Mouse (Mus musculus): ENCODE measurements at regions not wholly inside any gene's neighbourhood (a gene's known extent, or its start where the extent isn't known, plus 50 kb on each side); places are given as distances from the start of the nearest gene placed in this dataset.
A peak's percentile ranks its signal among the peaks of the same experiment; 100 is the strongest.

DNA sequence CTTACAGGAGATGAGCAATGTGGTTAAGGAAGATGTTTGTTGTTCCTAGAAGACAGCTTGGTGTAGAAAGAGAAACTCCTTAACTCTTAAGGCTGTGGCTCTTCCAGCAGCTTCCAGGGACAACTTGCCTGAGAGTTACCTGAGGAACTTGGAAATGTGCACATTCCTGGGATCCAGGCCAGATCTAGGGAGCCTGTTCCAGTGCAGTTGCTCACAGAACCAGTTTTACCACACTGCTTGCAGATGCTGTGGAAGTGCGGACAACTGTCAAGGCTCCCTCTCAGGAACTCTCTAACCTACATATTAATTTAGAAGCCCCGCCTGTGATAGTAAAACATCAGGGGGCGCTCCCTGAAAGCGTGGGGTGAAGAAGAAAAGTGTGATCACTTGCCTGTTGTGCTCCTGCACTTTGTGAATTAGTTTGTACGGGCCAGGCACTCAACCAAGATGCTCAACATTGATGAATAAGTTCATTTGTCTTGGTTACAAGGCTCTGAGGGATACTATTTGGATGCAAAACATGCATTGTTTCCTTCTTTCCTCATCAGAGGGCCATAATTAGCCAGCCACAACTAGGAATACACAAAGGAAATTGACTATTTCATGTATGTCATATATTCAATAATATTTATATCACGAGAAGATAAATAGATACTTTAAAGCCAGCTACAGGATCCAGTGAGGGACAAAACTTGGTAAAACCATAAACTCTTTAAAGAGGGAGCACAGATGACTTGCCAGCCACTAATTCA lies 357.1 kb upstream of the Adgrl2 start:
- 34% methylated on average over 6 of the region's 6 CpGs for WGBS
- Histone ChIP-seq H3K4me2 (replicated peaks; ENCODE audit: low read depth, low read length) (no peak overlapping the region), H3K9me3 (ENCODE audit: low read length) (no peaks in the 10 kb centered on the region), H3K36me3 (ENCODE audit: insufficient read depth, low read length) (no peaks in the 10 kb centered on the region), H3K4me3 (ENCODE audit: low read depth, low read length) (no peak overlapping the region), H3K27me3 (replicated peaks; ENCODE audit: insufficient read depth, low read length) (no peaks in the 10 kb centered on the region), H3K27ac (ENCODE audit: low read length) (0 out of 2 replicates have a peak overlapping the region, but pooled peaks have one; percentile 58), H3K4me1 (ENCODE audit: insufficient read depth, low read depth, low read length) (no peaks in the 10 kb centered on the region), H3K9ac (replicated peaks; ENCODE audit: low read depth) (no peak overlapping the region)
- TF ChIP-seq EP300 (IDR thresholded peaks at IDR 0.05), result peak; percentile 90
- peak; percentile 7; the same call in 1 of the 2 replicates for TF ChIP-seq CTCF (IDR thresholded peaks at IDR 0.05)
- peak; percentile 70 for DNase-seq (ENCODE audit: low spot score)
- peak; percentile 8; the same call in 1 of the 2 replicates for ATAC-seq

DNA sequence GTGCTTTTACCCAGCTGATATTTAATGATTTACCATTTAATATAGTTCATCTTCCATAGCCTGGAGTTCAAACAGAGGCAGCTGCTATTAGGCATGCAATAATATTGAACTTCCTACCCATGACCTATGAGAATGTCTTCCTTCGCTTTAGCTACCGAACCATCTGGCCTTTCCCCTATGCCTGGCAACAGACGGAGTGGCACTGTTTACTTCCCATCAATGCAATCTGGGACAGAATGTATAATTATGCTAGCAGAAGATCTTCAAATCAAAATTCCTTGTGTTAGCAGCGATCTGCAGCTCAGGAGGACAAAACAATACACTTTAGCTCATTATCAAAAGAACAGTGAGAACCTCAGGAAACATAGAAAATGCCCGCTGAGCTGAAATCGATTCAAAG lies 352.2 kb upstream of the Adgrl2 start:
- TF ChIP-seq EP300 (IDR thresholded peaks at IDR 0.05) (no peak), CTCF (IDR thresholded peaks at IDR 0.05) (no peak)
- Histone ChIP-seq H3K9ac (replicated peaks; ENCODE audit: low read depth) (no peak overlapping the region), H3K27me3 (replicated peaks; ENCODE audit: insufficient read depth, low read length) (no peaks in the 10 kb centered on the region), H3K27ac (ENCODE audit: low read length) (no peak overlapping the region), H3K4me1 (ENCODE audit: insufficient read depth, low read depth, low read length) (no peaks in the 10 kb centered on the region), H3K9me3 (ENCODE audit: low read length) (no peaks in the 10 kb centered on the region), H3K4me2 (replicated peaks; ENCODE audit: low read depth, low read length) (no peak overlapping the region), H3K4me3 (ENCODE audit: low read depth, low read length) (no peak overlapping the region), H3K36me3 (ENCODE audit: insufficient read depth, low read length) (no peaks in the 10 kb centered on the region)
- ATAC-seq (no peak), DNase-seq (ENCODE audit: low spot score) (no peak)
- whole genome bisulfite sequencing, result 63% methylated on average over 6 of the region's 6 CpGs

DNA sequence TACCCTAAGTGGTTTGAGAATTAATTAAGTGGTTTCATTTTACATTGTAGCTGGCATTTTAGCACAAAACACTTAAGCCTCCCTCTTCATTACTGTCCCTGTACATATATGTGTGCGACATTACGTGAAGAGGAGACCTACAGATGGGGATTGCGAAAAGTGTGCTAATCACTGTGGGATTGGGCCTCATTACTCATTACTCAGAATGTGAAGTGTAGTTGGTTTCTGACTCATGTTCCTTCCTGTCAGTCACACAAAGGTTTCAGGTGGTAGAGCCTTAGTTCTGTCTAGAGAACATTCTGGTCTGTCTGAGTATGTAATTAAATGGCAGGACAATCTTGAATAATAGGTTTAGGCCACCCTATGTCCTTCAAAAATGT lies 349.0 kb upstream of the Adgrl2 start:
- H3K9ac ChIP-seq (replicated peaks; ENCODE audit: low read depth), result no peak overlapping the region
- H3K9me3 ChIP-seq (ENCODE audit: low read length), result no peaks in the 10 kb centered on the region
- no peak overlapping the region for H3K4me2 ChIP-seq (replicated peaks; ENCODE audit: low read depth, low read length)
- H3K4me1 ChIP-seq (ENCODE audit: insufficient read depth, low read depth, low read length), result no peaks in the 10 kb centered on the region; the same call in 1 of the 2 replicates
- no peaks in the 10 kb centered on the region for H3K27me3 ChIP-seq (replicated peaks; ENCODE audit: insufficient read depth, low read length)
- no peak for ATAC-seq
- no peak overlapping the region for H3K4me3 ChIP-seq (ENCODE audit: low read depth, low read length)
- DNase-seq (ENCODE audit: low spot score), result no peak
- WGBS, result 80% methylated on average over 3 of the region's 3 CpGs
- H3K36me3 ChIP-seq (ENCODE audit: insufficient read depth, low read length), result no peaks in the 10 kb centered on the region
- TF ChIP-seq EP300 (IDR thresholded peaks at IDR 0.05) (peak; percentile 22; the same call in 1 of the 2 replicates), CTCF (IDR thresholded peaks at IDR 0.05) (no peak)
- no peak overlapping the region for H3K27ac ChIP-seq (ENCODE audit: low read length)

DNA sequence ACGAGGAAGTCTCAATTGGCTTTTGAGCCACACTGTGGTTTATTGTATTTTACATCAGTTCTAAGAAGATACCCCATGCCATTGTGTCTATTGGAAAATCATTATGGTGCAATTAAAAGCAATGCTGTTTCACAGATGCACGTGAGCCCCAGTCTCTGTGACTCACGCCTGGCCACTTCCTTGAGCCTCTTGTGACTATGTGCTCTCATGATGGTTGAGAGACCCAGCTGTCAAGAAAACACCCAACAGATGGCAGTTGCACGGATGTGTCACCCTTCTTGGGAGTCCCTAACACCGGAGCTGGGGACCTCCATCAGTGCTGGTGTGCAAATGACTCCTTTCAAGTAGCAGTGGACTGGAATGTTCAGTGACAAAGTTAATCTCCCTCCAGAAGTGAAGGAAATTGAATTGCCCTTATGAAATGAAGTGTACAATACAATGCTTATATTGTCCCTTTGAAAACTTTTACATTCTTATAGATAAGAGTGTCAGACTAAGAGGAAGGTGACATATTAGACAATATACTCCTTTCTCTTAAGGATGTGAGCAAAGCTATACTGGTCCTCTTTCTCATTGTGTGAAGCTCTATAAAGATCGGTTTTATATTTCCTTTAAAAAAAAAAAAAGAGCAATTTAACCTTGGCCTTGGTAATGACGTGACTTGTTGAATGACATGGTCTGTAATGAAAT lies 348.5 kb upstream of the Adgrl2 start:
- 49% methylated on average over 7 of the region's 7 CpGs for WGBS
- H3K9ac ChIP-seq (replicated peaks; ENCODE audit: low read depth), result no peak overlapping the region
- no peak overlapping the region for H3K27ac ChIP-seq (ENCODE audit: low read length)
- H3K4me1 ChIP-seq (ENCODE audit: insufficient read depth, low read depth, low read length), result no peaks in the 10 kb centered on the region; the same call in 1 of the 2 replicates
- H3K9me3 ChIP-seq (ENCODE audit: low read length), result no peaks in the 10 kb centered on the region
- ATAC-seq (no peak), DNase-seq (ENCODE audit: low spot score) (no peak)
- H3K27me3 ChIP-seq (replicated peaks; ENCODE audit: insufficient read depth, low read length), result no peaks in the 10 kb centered on the region
- H3K4me3 ChIP-seq (ENCODE audit: low read depth, low read length), result no peak overlapping the region
- TF ChIP-seq EP300 (IDR thresholded peaks at IDR 0.05), result no peak
- TF ChIP-seq CTCF (IDR thresholded peaks at IDR 0.05), result no peak
- no peak overlapping the region for H3K4me2 ChIP-seq (replicated peaks; ENCODE audit: low read depth, low read length)
- H3K36me3 ChIP-seq (ENCODE audit: insufficient read depth, low read length), result no peaks in the 10 kb centered on the region

DNA sequence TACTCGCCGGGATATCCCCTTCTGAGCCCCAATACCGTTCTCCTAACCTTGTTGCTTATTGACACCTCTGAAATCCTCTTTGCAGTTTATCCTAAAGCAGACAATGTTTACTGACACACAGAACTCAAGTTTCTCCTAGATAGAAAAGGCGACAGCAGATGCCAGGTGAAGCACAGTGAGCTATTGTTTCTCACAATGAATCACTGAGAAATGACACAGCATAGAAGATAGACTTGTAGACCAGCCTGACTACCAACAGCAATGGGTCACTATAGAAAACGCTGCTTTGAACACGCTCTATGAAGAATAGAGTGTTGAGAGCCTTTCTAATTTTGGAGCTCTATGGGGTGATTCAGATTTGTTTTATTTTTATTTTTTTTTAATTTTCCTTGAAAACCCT lies 344.9 kb upstream of the Adgrl2 start:
- no peak overlapping the region for H3K27ac ChIP-seq (ENCODE audit: low read length)
- no peak overlapping the region for H3K4me3 ChIP-seq (ENCODE audit: low read depth, low read length)
- H3K27me3 ChIP-seq (replicated peaks; ENCODE audit: insufficient read depth, low read length), result no peaks in the 10 kb centered on the region
- no peak for ATAC-seq
- H3K4me1 ChIP-seq (ENCODE audit: insufficient read depth, low read depth, low read length), result no peaks in the 10 kb centered on the region; the same call in 1 of the 2 replicates
- no peaks in the 10 kb centered on the region for H3K36me3 ChIP-seq (ENCODE audit: insufficient read depth, low read length)
- no peak for DNase-seq (ENCODE audit: low spot score)
- H3K4me2 ChIP-seq (replicated peaks; ENCODE audit: low read depth, low read length), result no peak overlapping the region
- no peak for TF ChIP-seq EP300 (IDR thresholded peaks at IDR 0.05)
- no peak for TF ChIP-seq CTCF (IDR thresholded peaks at IDR 0.05)
- 64% methylated on average over 6 of the region's 6 CpGs for WGBS
- H3K9me3 ChIP-seq (ENCODE audit: low read length), result no peaks in the 10 kb centered on the region
- no peak overlapping the region for H3K9ac ChIP-seq (replicated peaks; ENCODE audit: low read depth)

DNA sequence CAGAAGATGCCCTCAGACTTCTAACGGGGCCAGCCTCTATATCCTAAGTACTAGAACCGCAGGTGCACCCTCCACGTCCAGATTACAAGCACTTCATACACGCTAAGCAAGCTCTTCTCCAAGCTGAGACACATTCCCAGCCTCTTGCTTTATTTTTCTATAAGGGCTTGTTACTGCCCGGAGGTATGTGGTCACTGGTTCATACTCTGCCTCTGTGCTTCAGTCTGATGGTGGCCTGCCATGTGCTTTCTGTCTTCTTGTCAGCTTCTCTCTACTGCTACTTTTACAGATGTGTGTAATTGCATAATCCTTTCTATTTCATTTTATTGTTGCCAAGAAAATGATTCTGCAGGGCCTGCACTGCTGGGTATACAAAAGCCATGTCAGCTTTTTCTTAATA lies 343.3 kb upstream of the Adgrl2 start:
- no peak overlapping the region for H3K4me3 ChIP-seq (ENCODE audit: low read depth, low read length)
- no peaks in the 10 kb centered on the region; the same call in 1 of the 2 replicates for H3K4me1 ChIP-seq (ENCODE audit: insufficient read depth, low read depth, low read length)
- H3K27me3 ChIP-seq (replicated peaks; ENCODE audit: insufficient read depth, low read length), result no peaks in the 10 kb centered on the region
- WGBS, result 54% methylated on average over 5 of the region's 5 CpGs
- TF ChIP-seq EP300 (IDR thresholded peaks at IDR 0.05) (no peak), CTCF (IDR thresholded peaks at IDR 0.05) (no peak)
- peak; percentile 46 for DNase-seq (ENCODE audit: low spot score)
- ATAC-seq, result peak; percentile 29; the same call in 1 of the 2 replicates
- H3K9me3 ChIP-seq (ENCODE audit: low read length), result no peaks in the 10 kb centered on the region
- no peak overlapping the region for H3K9ac ChIP-seq (replicated peaks; ENCODE audit: low read depth)
- H3K4me2 ChIP-seq (replicated peaks; ENCODE audit: low read depth, low read length), result no peak overlapping the region
- H3K36me3 ChIP-seq (ENCODE audit: insufficient read depth, low read length), result no peaks in the 10 kb centered on the region
- no peak overlapping the region for H3K27ac ChIP-seq (ENCODE audit: low read length)

Data from lung, postnatal 0 days (tissue).